Mouse (Mus musculus): ENCODE measurements at regions not wholly inside any gene's neighbourhood (a gene's known extent, or its start where the extent isn't known, plus 50 kb on each side); places are given as distances from the start of the nearest gene placed in this dataset.

- TF ChIP-seq CTCF (IDR thresholded peaks at IDR 0.05; ENCODE audit: control insufficient read depth, insufficient read depth, insufficient replicate concordance, low read depth, low read length) (no peak), POLR2A (IDR thresholded peaks at IDR 0.05; ENCODE audit: control insufficient read depth, low read depth, low read length) (no peak)
These were observed 238.0 kb upstream of the Il12b start for GRCm38 (mm10) chr11:44161734-44162418.
